Mouse (Mus musculus): ENCODE results near the gene Mocs3. TPM values are rescaled to one million over a fixed set of nuclear protein-coding genes. Genes with fewer than 3 reads are reported as not detected.

Gene Mocs3
- polyA plus RNA-seq, 1 experiment from 2014 or later: 10.2 TPM

GRCm38 (mm10) chr2:168245571-168245970 lies 15.1 kb downstream of the Mocs3 start:
- 39% methylated on average over 8 of the region's 8 CpGs for WGBS
- Histone ChIP-seq H3K9ac (no peak overlapping the region), H3K4me1 (replicated peaks) (no peaks in the 10 kb centered on the region), H3K4me2 (no peak overlapping the region), H3K9me3 (no peaks in the 10 kb centered on the region), H3K36me3 (no peaks in the 10 kb centered on the region), H3K27me3 (no peaks in the 10 kb centered on the region), H3K27ac (replicated peaks) (no peak overlapping the region), H3K4me3 (no peak overlapping the region)
- ATAC-seq (ENCODE audit: low FRiP score, low read depth): no peak

DNA sequence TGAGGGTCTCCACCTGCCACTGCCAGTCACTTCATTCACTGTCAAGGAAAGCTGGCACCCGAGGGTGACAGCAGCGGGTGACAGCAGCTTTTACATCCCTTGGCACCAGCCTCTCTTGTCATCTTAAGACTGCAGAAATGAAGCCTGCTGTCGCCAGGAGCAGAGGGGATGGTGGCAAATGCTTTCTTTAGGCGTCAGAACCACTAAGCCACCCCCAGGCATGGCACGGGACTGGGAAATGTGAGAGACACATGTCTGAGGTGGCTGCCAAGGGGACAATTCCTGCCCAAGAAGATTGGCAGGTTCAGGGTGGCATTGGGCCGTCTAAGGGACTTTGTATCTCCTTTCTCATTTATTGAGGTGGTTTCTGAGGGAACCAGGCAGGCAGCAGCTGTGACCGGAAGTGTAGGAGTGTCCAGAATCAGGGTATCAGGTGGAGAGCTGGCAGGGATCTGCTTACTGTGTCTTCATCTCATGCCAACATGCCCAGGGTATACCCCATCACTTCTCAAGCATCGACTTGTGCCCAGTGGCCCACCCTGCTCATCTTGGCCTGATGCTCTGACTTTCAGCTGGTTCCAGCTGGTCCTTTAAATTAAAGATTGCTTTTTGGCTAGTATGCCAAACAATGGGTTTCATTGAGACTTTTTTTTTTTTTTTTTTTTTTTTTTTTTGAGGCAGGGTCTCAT lies 17.9 kb downstream of the Mocs3 start:
- Histone ChIP-seq H3K4me3 (no peak overlapping the region), H3K4me1 (replicated peaks) (peaks cover 4% of the 10 kb centered on the region; the same call in 1 of the 2 replicates), H3K36me3 (no peaks in the 10 kb centered on the region), H3K4me2 (no peak overlapping the region), H3K27ac (replicated peaks) (0 out of 2 replicates have a peak overlapping the region, but pooled peaks have one; percentile 2), H3K9me3 (no peaks in the 10 kb centered on the region), H3K27me3 (0 out of 2 replicates have a peak, but pooled peaks cover 14% of the 10 kb centered on the region), H3K9ac (no peak overlapping the region)
- peak; percentile 59 for ATAC-seq (ENCODE audit: low FRiP score, low read depth)
- WGBS: 66% methylated on average over 8 of the region's 8 CpGs

DNA sequence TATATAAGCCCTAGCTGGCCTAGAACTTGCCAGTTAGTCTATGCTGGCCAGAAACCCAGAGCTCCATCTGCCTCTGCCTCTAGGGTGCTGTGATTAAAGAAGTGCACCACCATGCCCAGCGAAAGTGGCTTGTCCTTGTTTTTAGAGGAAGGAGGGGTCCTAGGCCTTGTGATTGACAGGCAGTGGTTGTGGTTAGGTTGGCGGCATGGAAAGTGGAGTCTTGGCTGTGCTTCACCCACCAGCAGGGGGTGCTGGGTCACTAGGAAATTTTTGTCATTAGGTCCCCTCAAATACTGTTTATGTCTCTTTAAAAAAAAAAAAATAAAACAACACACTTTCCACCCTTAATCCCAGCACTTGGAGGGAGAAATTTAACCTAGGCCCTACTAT lies 18.4 kb downstream of the Mocs3 start:
- H3K9ac ChIP-seq: no peak overlapping the region
- no peak for ATAC-seq (ENCODE audit: low FRiP score, low read depth)
- H3K4me2 ChIP-seq: no peak overlapping the region
- H3K4me3 ChIP-seq: no peak overlapping the region
- no peaks in the 10 kb centered on the region for H3K9me3 ChIP-seq
- H3K4me1 ChIP-seq (replicated peaks): peaks cover 4% of the 10 kb centered on the region; the same call in 1 of the 2 replicates
- no peaks in the 10 kb centered on the region for H3K36me3 ChIP-seq
- H3K27me3 ChIP-seq: 0 out of 2 replicates have a peak, but pooled peaks cover 14% of the 10 kb centered on the region
- WGBS: 31% methylated on average over 2 of the region's 2 CpGs
- no peak overlapping the region for H3K27ac ChIP-seq (replicated peaks)

- Histone ChIP-seq H3K36me3 (no peaks in the 10 kb centered on the region), H3K9me3 (no peaks in the 10 kb centered on the region), H3K27ac (replicated peaks) (no peak overlapping the region), H3K9ac (no peak overlapping the region), H3K4me3 (no peak overlapping the region), H3K27me3 (0 out of 2 replicates have a peak, but pooled peaks cover 14% of the 10 kb centered on the region), H3K4me2 (no peak overlapping the region), H3K4me1 (replicated peaks) (peaks cover 4% of the 10 kb centered on the region; the same call in 1 of the 2 replicates)
- WGBS: 18% methylated on average over 8 of the region's 8 CpGs
- no peak; the same call in 1 of the 2 replicates for ATAC-seq (ENCODE audit: low FRiP score, low read depth)
Measured at GRCm38 (mm10) chr2:168250270-168250669, 19.8 kb downstream of the Mocs3 start.

DNA sequence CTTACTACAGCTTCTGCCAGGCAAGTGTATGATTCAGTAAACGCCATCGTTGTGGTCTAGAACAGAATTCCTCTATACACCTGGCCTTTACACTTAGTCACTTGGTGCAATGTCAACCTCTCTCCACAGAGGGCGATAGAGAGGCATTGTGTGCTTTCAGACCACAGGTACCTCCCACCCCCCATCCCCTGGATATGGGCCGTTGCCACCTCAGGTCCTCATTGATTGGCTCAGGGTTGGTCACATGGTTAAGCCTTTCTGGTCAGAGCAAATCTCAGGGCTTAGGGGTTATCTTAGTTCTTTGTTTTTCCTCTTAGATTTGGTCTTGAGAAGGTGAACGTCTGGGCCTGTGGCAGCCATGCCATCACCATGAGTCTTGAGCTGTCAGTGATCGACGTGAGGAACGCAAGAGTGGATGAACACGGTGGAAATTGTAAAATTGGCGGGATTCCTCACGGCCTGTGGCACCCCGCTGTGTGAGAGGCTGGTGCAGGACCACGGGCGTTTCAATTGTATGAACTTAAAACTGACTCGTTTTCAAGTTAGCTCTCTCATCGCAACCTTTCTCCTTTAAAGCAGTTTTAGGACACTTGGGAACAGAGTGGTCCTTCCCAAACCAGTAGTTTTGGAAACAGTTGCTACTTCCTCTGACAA lies 22.3 kb downstream of the Mocs3 start:
- Histone ChIP-seq H3K9ac (no peak overlapping the region), H3K27ac (replicated peaks) (no peak overlapping the region), H3K27me3 (0 out of 2 replicates have a peak, but pooled peaks cover 14% of the 10 kb centered on the region), H3K4me3 (peak overlapping the region; percentile 3; the same call in 1 of the 2 replicates), H3K4me1 (replicated peaks) (peaks cover 4% of the 10 kb centered on the region; the same call in 1 of the 2 replicates), H3K9me3 (no peaks in the 10 kb centered on the region), H3K36me3 (no peaks in the 10 kb centered on the region), H3K4me2 (no peak overlapping the region)
- no peak for ATAC-seq (ENCODE audit: low FRiP score, low read depth)
- WGBS: 12% methylated on average over 16 of the region's 16 CpGs

DNA sequence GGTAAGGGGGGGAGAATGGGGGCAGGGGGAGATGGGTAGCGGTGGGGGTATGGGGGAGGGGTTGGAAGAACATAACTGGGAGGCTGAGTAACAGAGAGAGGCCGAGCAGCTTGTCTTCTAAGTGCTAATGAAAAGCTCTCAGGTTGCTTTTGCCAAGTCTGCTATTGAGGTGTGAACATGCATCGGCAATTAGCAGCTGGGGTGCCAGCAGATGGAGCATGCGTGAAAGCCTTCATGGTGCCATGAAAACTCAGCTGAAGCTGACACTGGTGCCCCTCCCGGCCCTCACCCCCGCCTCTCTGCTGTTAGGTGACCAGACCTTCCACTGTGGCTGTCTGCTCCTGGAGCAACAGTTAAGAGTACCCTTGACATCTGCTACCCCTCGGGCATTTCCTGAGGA lies 23.4 kb downstream of the Mocs3 start:
- WGBS: 61% methylated on average over 7 of the region's 7 CpGs
- no peak for ATAC-seq (ENCODE audit: low FRiP score, low read depth)
- Histone ChIP-seq H3K4me1 (replicated peaks) (peaks cover 4% of the 10 kb centered on the region; the same call in 1 of the 2 replicates), H3K9ac (no peak overlapping the region), H3K4me2 (no peak overlapping the region), H3K27ac (replicated peaks) (no peak overlapping the region), H3K4me3 (no peak overlapping the region), H3K9me3 (no peaks in the 10 kb centered on the region), H3K27me3 (0 out of 2 replicates have a peak, but pooled peaks cover 14% of the 10 kb centered on the region), H3K36me3 (no peaks in the 10 kb centered on the region)

DNA sequence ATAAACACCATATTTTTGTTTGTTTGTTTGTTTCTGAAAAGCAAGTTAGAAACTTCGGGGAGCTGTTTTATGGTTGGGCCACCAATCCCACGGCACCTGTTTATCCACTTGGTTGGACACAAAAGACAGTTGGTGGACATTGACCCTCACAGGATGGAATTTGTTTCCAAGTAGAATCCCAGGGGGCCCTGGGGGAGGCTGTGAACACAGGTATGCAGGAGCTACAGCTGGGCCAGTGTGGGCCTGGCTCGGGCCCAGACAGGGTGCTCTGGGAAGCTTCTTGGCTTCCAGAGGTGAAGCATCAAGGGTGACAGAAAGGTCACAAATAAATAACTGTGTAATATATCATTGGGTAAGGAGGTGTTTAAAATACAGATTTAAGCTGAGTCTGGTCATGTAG lies 26.1 kb downstream of the Mocs3 start:
- no peak overlapping the region for H3K27ac ChIP-seq (replicated peaks)
- H3K4me3 ChIP-seq: no peak overlapping the region
- no peaks in the 10 kb centered on the region for H3K9me3 ChIP-seq
- 84% methylated on average over 3 of the region's 3 CpGs for WGBS
- no peak overlapping the region for H3K9ac ChIP-seq
- 0 out of 2 replicates have a peak, but pooled peaks cover 10% of the 10 kb centered on the region for H3K27me3 ChIP-seq
- no peak overlapping the region for H3K4me2 ChIP-seq
- peaks cover 4% of the 10 kb centered on the region; the same call in 1 of the 2 replicates for H3K4me1 ChIP-seq (replicated peaks)
- H3K36me3 ChIP-seq: no peaks in the 10 kb centered on the region
- ATAC-seq (ENCODE audit: low FRiP score, low read depth): no peak

DNA sequence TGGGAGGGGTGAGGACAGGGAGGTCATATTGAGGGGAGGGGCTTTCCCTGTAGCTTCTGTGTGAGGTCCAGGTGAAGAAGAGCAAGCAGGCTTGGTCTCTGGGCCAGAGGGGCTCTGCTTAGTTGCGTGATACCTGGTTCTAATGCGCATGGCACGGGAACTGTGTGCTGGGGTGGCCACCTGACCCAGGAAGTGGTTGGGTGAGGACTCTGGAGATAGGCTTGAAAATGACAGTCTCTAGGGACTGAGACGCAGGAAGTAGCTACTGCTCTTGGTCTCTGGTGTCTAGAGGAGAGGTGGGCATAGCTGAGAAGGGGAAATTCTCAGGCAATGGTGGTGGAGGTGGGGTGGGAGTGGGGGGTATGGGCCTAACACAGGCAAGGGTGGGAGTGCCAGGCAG lies 26.8 kb downstream of the Mocs3 start:
- Histone ChIP-seq H3K36me3 (no peaks in the 10 kb centered on the region), H3K4me3 (no peak overlapping the region), H3K9ac (no peak overlapping the region), H3K27me3 (0 out of 2 replicates have a peak, but pooled peaks cover 5% of the 10 kb centered on the region), H3K4me1 (replicated peaks) (peaks cover 4% of the 10 kb centered on the region; the same call in 1 of the 2 replicates), H3K27ac (replicated peaks) (no peak overlapping the region), H3K4me2 (no peak overlapping the region), H3K9me3 (no peaks in the 10 kb centered on the region)
- 88% methylated on average over 4 of the region's 4 CpGs for WGBS
- no peak for ATAC-seq (ENCODE audit: low FRiP score, low read depth)

GRCm38 (mm10) chr2:168259046-168259445 lies 28.6 kb downstream of the Mocs3 start:
- Histone ChIP-seq H3K27me3 (no peaks in the 10 kb centered on the region), H3K9ac (no peak overlapping the region), H3K4me1 (replicated peaks) (no peaks in the 10 kb centered on the region), H3K27ac (replicated peaks) (no peak overlapping the region), H3K9me3 (no peaks in the 10 kb centered on the region), H3K4me2 (no peak overlapping the region), H3K36me3 (no peaks in the 10 kb centered on the region), H3K4me3 (no peak overlapping the region)
- WGBS: 91% methylated on average over 8 of the region's 8 CpGs
- no peak for ATAC-seq (ENCODE audit: low FRiP score, low read depth)

DNA sequence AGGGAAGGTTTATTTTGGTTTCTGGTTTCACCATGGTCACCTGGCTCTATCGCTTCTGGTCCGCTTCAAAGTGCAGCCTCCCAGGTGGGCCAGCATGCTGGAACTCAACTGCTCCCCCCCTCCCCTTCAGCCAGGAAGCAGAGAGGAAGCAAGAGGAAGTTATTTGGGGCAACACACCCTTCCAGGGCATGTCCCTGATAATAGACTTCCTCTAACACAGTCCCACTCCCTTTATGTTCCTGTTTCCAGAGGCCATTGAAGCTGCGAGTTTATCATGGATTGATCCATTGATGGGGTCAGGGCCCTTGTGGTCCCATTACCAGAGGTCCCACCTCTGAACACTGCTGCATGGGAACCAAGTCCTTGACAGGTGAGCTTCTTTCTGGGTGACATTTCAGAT lies 29.7 kb downstream of the Mocs3 start:
- no peak overlapping the region for H3K4me3 ChIP-seq
- H3K9me3 ChIP-seq: no peaks in the 10 kb centered on the region
- no peak overlapping the region for H3K9ac ChIP-seq
- WGBS: 90% methylated on average over 3 of the region's 3 CpGs
- no peak overlapping the region for H3K4me2 ChIP-seq
- ATAC-seq (ENCODE audit: low FRiP score, low read depth): no peak
- no peaks in the 10 kb centered on the region for H3K4me1 ChIP-seq (replicated peaks)
- no peaks in the 10 kb centered on the region for H3K36me3 ChIP-seq
- H3K27ac ChIP-seq (replicated peaks): no peak overlapping the region
- no peaks in the 10 kb centered on the region for H3K27me3 ChIP-seq

- ATAC-seq (ENCODE audit: low FRiP score, low read depth): no peak
Measured at GRCm38 (mm10) chr2:168260900-168261299, 30.5 kb downstream of the Mocs3 start.

DNA sequence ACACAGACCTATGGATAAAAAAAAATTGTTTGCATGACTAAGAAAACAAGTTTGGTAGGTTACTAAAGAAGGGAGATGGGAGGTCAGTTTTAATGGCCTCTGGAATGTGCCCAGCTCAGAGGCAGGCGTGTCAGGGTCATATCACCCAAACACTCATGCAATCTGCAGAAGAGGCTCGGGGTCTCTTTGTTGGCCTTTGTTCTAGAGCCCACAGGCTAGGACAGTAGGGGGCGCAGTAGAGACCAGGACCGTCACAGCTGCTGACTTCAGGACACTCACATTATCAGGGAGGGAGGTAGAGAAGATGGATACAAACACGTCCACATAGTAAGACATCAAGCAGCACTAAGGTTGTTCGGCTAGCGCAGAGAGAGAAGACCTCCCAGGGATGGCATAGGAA lies 37.6 kb downstream of the Mocs3 start:
- Histone ChIP-seq H3K36me3 (no peaks in the 10 kb centered on the region), H3K4me2 (no peak overlapping the region), H3K27me3 (no peaks in the 10 kb centered on the region), H3K9ac (no peak overlapping the region), H3K4me3 (no peak overlapping the region), H3K9me3 (no peaks in the 10 kb centered on the region), H3K4me1 (replicated peaks) (no peaks in the 10 kb centered on the region), H3K27ac (replicated peaks) (no peak overlapping the region)
- no peak for ATAC-seq (ENCODE audit: low FRiP score, low read depth)
- WGBS: 43% methylated on average over 7 of the region's 7 CpGs

More at GRCm38 (mm10) chr2:168260900-168261299, 30.5 kb downstream of the Mocs3 start:
- 96% methylated on average over 10 of the region's 10 CpGs for WGBS
- Histone ChIP-seq H3K4me2 (no peak overlapping the region), H3K9me3 (no peaks in the 10 kb centered on the region), H3K4me3 (no peak overlapping the region), H3K9ac (no peak overlapping the region), H3K27me3 (no peaks in the 10 kb centered on the region), H3K4me1 (replicated peaks) (no peaks in the 10 kb centered on the region), H3K36me3 (no peaks in the 10 kb centered on the region), H3K27ac (replicated peaks) (no peak overlapping the region)

Data from hindbrain, embryonic 15.5 days (tissue).